Mouse (Mus musculus) lung, embryonic 14.5 days (tissue): ENCODE results near the gene Ceacam13. TPM values are rescaled to one million over a fixed set of nuclear protein-coding genes. Genes with fewer than 3 reads are reported as not detected.
"Not testable (repeated sequence)": the region's sequence is repeated elsewhere in the genome, so short reads cannot be mapped to it uniquely, and the experiment has no call there.

Source experiments
- ATAC-seq: fragments of 200-750 bp; cut with Nextera tagmentation; 2 replicates; pipeline ENCODE4 v1.8.0; 2017; ENCODE audit warnings: mild to moderate bottlenecking, moderate TSS enrichment, moderate library complexity; ENCODE audit not compliant: insufficient read depth
- DNase-seq: peaks from one replicate; pipeline ENCODE4 v3.0.0-alpha.2; 2015
- H3K27ac ChIP-seq: fragments of 300-500 bp; sonication (generic); 2 replicates; pipeline ENCODE4 v1.5.1; 2014; ENCODE audit warnings: low read depth, mild to moderate bottlenecking, moderate library complexity
- H3K27me3 ChIP-seq: fragments of 300-500 bp; sonication (generic); 2 replicates; pipeline ENCODE4 v1.6.1; 2014; ENCODE audit warnings: low read length, control low read depth; ENCODE audit not compliant: insufficient read depth
- H3K36me3 ChIP-seq: fragments of 300-500 bp; sonication (generic); 2 replicates; pipeline ENCODE4 v1.6.1; 2014; ENCODE audit warnings: control low read depth; ENCODE audit not compliant: insufficient read depth
- H3K4me1 ChIP-seq: fragments of 300-500 bp; sonication (generic); 2 replicates; pipeline ENCODE4 v1.6.1; 2014; ENCODE audit warnings: antibody characterized with exemption, control low read depth; ENCODE audit not compliant: insufficient read depth
- H3K4me2 ChIP-seq: fragments of 300-500 bp; sonication (generic); 2 replicates; pipeline ENCODE4 v1.6.1; 2014; ENCODE audit warnings: mild to moderate bottlenecking
- H3K4me3 ChIP-seq: fragments of 300-500 bp; sonication (generic); 2 replicates; pipeline ENCODE4 v1.5.1; 2014; ENCODE audit warnings: low read depth, low read length
- H3K9ac ChIP-seq: fragments of 300-500 bp; sonication (generic); 2 replicates; pipeline ENCODE4 v1.6.1; 2014
- H3K9me3 ChIP-seq: fragments of 300-500 bp; sonication (generic); 2 replicates; pipeline ENCODE4 v1.6.1; 2016; ENCODE audit warnings: low read depth, low read length, control low read depth
- CTCF ChIP-seq: IDR thresholded peaks from 2 replicates; pipeline ENCODE4 v1.5.1; 2016; ENCODE audit warnings: antibody characterized with exemption, low read depth
- WGBS: fragments of 180-500 bp; shearing (Covaris S2); extraction: QIAGEN DNeasy Blood & Tissue Kit; methylation state at CpG from one replicate; pipeline ENCODE4 v1.1.7; 2014; 5-methylcytosine and 5-hydroxymethylcytosine counted together
- microRNA-seq: library from miRNA; unstranded; fragments of <30 nt; microRNA quantifications from one replicate; pipeline ENCODE4, GENCODE M21; 2016; ENCODE audit warnings: borderline number of aligned reads
- polyA plus RNA-seq: library from polyadenylated mRNA; unstranded; fragments of >200 nt; fragmentation: Nextera tagmentation; extraction: Ambion mirVana; gene quantifications from 2 replicates; pipeline ENCODE4 v1.2.1, GENCODE M21; 2014

Ceacam13 gene
- not detected in 2 replicates for polyA plus RNA-seq

DNA sequence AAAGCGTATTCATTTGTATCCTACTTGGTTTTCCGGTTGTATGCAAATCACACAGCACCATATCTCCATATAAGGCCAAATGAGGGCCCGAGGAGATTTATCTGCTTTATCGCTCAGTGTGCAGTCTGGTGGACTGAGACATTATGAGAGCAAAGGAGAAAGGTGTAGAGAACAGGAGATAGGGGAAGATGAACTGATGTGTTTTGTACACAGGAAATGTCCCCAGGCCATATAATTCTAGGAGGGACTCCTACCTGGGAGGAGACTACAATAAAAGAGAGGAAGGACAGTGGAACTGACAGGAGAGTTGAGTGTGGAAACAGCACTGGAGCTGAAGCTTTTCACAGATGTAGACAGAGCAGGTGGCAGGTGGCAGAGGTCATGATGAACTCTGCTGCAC lies at the start of gene Ceacam13:
Ceacam13 (plus strand) TSS at position 301 of the 400 bp plus-strand sequence.
- no peak for TF ChIP-seq CTCF
- WGBS, result 73% methylated on average over 4 of the region's 4 CpGs
- Histone ChIP-seq H3K9me3 (no peaks in the 10 kb centered on the region; the same call in 1 of the 2 replicates), H3K27ac (no peak within 1 kb of the TSS), H3K36me3 (no peaks in the 10 kb centered on the region), H3K4me1 (no peaks in the 10 kb centered on the region), H3K9ac (no peak within 1 kb of the TSS), H3K27me3 (no peaks in the 10 kb centered on the region), H3K4me2 (no peak within 1 kb of the TSS), H3K4me3 (no peak within 1 kb of the TSS)
- no peak for ATAC-seq
- no peak for DNase-seq

DNA sequence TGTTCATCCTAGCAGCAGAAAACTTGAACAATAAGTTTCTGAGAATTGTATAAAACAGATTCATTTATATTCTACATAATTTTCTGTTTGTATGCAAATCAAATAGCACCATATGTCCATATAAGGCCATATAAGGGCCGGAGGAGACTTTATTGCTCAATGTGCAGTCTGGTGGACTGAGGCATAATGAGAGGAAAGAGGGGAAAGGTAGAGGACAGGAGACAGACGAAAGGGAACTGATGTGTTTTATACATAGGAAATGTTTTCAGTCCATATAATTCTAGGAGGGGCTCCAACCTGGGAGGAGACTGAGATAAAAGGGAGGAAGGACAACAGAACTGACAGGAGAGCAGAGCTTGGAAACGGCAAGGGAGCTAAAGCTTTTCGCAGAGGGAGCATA lies 37.9 kb upstream of the Ceacam13 start, which contains the start of gene Ceacam11:
Ceacam11 (plus strand) TSS at position 301 of the 400 bp plus-strand sequence.
- Histone ChIP-seq H3K36me3 (no peaks in the 10 kb centered on the region), H3K27me3 (no peaks in the 10 kb centered on the region), H3K9ac (no peak within 1 kb of the TSS), H3K9me3 (no peaks in the 10 kb centered on the region), H3K4me2 (no peak within 1 kb of the TSS), H3K4me3 (no peak within 1 kb of the TSS), H3K4me1 (no peaks in the 10 kb centered on the region), H3K27ac (no peak within 1 kb of the TSS)
- ATAC-seq (no peak), DNase-seq (no peak)
- 75% methylated on average over 4 of the region's 4 CpGs for WGBS
- no peak for TF ChIP-seq CTCF

DNA sequence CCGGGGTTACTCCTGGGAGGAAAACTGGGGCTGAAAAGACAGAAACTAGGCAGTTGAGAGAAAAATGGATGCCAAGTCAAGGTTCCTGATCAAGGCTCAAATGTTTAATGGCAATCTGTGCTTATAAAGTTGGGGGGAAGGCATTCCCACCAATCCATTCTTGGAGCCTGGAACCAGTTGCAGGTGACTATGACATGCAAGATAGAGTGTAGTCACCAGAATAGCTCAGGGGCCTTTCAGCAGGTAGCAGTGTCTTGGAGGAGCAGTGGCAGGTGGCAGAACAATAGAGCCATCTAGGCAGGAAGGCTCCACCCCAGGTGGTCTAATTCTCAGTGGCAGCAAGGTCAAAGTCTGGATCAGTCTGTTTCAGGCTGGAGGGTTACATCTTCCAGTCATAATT lies 8.6 kb upstream of the Ceacam13 start:
- not testable (repeated sequence) for H3K27ac ChIP-seq, H3K36me3 ChIP-seq, ATAC-seq, DNase-seq, H3K4me1 ChIP-seq, H3K9ac ChIP-seq, H3K9me3 ChIP-seq, H3K4me2 ChIP-seq, H3K27me3 ChIP-seq, H3K4me3 ChIP-seq
- 97% methylated on average over 1 of the region's 1 CpGs for WGBS

DNA sequence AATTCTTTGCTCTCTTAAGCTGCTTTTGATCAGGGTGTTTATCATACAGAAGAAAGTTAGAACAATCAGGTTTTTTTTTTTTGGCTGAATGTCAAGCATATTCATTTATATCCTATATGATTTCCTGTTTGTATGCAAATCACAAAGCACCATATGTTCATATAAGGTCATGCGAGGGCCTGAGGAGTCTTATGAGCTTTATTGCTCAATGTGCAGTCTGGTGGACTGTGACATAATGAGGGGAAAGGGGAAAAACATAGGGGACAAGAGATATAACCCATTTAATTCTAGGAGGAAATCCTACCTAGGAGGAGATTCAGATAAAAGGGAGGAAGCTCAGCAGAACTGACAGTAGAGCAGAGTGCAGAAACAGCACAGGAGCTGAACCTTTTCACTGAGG lies 55.9 kb downstream of the Ceacam13 start, which contains the start of gene Ceacam12:
Ceacam12 (plus strand) TSS at position 301 of the 400 bp plus-strand sequence.
- Histone ChIP-seq H3K9me3 (no peaks in the 10 kb centered on the region), H3K4me3 (no peak within 1 kb of the TSS), H3K4me1 (no peaks in the 10 kb centered on the region), H3K4me2 (no peak within 1 kb of the TSS), H3K9ac (no peak within 1 kb of the TSS), H3K27me3 (no peaks in the 10 kb centered on the region), H3K27ac (no peak within 1 kb of the TSS), H3K36me3 (no peaks in the 10 kb centered on the region)
- ATAC-seq, result no peak
- TF ChIP-seq CTCF, result no peak
- 78% methylated on average over 1 of the region's 1 CpGs for WGBS
- DNase-seq, result no peak

Small RNAs within 50 kb of the gene (microRNA-seq; reads per million reads assigned to microRNA genes)
- gene Gm22414, result not detected

Other genes starting within 250 kb of the Ceacam13 start
- gene Ceacam14, start 197.3 kb upstream of the Ceacam13 start, polyA plus RNA-seq, result not detected in 2 replicates
- not detected in 2 replicates for gene Gm5155, start 138.1 kb upstream of the Ceacam13 start, polyA plus RNA-seq
- not detected in 2 replicates for gene Ceacam11, start 37.8 kb upstream of the Ceacam13 start, polyA plus RNA-seq
- not detected in 2 replicates for gene Ceacam12, start 56.0 kb downstream of the Ceacam13 start, polyA plus RNA-seq
- gene Igfl3, start 166.6 kb downstream of the Ceacam13 start, polyA plus RNA-seq, result not detected in 2 replicates
- not detected in 2 replicates for gene Mill1, start 235.5 kb downstream of the Ceacam13 start, polyA plus RNA-seq